Mouse (Mus musculus): ENCODE measurements at regions not wholly inside any gene's neighbourhood (a gene's known extent, or its start where the extent isn't known, plus 50 kb on each side); places are given as distances from the start of the nearest gene placed in this dataset.

DNA sequence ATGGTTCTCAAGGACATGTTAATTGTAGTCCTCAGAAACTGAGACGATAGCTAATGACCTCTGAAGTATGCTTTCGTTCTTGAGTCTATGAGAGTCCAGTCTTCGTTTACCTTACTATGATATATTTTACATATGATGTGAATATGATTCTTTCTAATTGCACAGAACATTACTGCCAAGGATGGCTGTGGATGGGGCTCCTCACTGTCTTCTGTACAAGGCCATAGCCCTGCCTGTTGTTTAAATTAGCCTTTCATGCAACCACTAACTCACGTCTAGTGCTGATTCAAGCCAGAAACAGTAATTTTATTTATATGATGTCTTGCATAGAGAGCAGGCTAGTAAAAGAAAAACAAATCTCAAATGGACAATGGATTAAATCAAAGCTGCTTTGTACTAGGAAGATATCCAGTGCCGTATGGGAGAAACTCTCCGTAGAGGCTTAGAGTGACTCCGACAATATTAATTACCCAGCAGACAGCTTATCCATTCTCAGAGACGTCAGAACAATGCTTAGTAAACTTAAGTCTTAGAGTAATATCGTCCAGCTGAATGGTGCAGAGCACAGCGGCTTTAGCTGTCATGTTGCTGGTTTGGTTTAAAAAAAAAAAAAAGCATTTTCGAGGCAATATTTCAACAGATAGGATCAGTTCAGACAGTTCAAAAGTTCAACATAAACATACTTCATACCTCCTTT, 554.3 kb downstream of the Tmtc2 start:
- TF ChIP-seq POLR2A (IDR thresholded peaks at IDR 0.05; ENCODE audit: insufficient read length, low read depth) = no peak
- no peak for TF ChIP-seq TCF3 (IDR thresholded peaks at IDR 0.05; ENCODE audit: insufficient read length, low read depth)
